Mouse (Mus musculus) stomach, postnatal 0 days (tissue): Measurements from ENCODE around the gene Ppp2r5a.

ENCODE experiments used
- CTCF ChIP-seq: IDR thresholded peaks from 2 replicates; pipeline ENCODE4 v1.5.1; 2016; ENCODE audit warnings: antibody characterized with exemption, low read depth, mild to moderate bottlenecking, moderate library complexity
- EP300 ChIP-seq: optimal IDR thresholded peaks from 2 replicates; pipeline ENCODE3; 2016; ENCODE audit warnings: antibody characterized with exemption

- TF ChIP-seq CTCF (no peak), EP300 (no peak)
Observed at GRCm38 (mm10) chr1:191410294-191411036, 7.4 kb upstream of the Ppp2r5a start.
